Mouse (Mus musculus) c-Kit-negative CD71-positive TER-119-positive erythroid progenitor cells, embryonic 14.5 days (primary cell): ENCODE measurements around the gene Snx10.

Experiments used
- DNase-seq: peaks from one replicate; pipeline ENCODE4 v3.0.0-alpha.2; 2013; ENCODE audit warnings: low read depth, low spot score

Snx10 gene

DNA sequence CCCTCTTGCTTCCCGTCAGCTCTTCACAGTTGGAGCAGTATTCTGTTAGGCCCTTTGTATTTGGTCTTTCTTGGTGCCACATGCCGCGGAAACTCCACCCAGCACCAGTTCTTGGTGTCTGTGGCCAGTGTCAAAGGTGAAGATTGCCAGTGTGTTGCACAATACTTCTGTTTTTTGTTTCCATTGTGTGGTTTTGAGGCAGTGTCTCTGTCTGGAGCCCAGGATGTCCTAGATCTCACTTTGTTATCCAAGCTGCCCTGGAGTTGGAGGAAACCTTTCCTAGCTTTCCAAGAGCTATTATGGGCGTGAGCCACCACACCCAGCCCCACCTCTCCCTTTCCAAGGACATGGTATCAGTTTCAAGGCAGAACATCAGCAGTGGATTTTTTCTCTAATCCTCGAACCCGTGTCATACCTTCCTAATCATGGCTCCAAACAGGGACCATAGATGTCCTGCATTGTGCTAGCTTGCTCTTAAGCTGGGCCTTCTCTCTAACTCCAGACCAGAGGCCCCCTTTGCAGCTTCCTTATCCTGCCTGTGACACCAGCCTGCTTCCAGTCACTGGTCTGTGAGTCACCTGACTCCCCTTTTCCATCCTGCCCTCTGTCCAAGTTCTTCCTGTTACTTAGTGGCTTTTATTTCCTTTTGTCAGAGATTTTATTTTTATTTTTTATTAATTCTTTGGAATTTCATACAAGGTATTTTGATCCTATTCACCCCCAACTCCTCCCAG, 9.9 kb downstream of the Snx10 start:
- DNase-seq = no peak

GRCm38 (mm10) chr6:51535571-51535970, 11.9 kb downstream of the Snx10 start:
- no peak for DNase-seq

DNA sequence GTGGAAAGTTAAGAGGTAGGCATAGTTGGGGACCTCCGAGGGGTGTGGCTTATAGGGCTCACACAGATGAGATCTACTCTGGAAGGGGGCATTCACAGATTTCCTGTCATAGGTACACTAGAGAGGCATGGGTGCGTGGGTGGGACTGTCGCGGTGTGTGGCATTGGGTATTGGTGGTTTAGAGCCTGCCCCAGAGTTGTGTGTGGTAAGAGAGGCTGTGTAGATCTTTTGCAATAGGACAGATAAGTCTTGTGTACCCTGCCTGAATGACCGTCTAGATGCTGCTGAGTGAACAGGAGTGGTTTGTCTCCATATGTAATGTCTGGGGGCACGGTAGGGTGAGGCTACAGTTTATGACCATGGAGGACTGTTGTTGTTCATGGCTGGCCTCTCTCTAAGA, 16.8 kb downstream of the Snx10 start:
- no peak for DNase-seq

DNA sequence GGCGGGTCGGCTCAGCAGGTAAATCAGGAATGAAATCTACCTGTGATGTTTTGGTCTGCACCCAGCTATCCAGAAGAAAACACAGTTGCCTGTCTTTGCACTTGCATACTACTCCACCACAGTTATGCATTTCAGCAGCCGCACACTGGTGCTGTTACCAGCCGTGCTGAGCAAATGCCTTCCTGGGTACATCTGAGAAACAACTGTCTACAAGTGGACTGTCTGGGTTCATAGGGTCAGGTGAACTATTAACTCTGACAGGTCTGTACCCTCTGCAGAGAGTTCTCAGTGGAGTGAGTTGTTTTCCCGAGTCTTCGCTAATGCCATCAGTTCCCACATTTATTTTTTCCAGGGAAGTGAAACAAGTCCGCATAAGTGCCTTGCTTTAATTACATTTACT, 17.7 kb downstream of the Snx10 start:
- DNase-seq = no peak

GRCm38 (mm10) chr6:51542147-51542546, 18.4 kb downstream of the Snx10 start:
- no peak for DNase-seq

DNA sequence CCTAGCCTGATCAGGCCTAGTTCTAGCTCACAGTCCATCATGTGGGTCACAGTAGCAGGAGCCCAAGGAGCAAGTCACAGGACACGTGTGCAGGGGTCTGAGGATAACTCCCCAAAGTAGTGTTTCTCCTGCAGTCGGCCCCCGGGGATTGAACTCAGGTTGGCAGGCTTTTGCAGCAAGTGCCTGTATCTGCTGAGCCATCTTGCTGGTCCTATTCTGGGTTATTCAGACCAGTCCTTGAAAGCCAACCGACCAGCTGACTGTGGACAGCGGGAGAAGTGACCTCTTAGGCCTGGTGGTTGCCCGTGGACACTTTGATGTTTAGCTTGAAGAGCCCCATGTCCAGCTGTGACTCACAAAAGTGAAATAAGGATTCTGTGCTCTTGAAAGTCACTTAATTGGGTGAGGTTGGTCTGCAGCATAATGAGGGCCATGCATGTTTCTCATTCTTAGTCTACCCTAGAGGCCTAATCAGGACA, 20.0 kb downstream of the Snx10 start:
- DNase-seq = no peak

GRCm38 (mm10) chr6:51544118-51544681, 20.5 kb downstream of the Snx10 start:
- DNase-seq = no peak

- DNase-seq = no peak
These were observed 21.6 kb downstream of the Snx10 start for GRCm38 (mm10) chr6:51545219-51545859.

DNA sequence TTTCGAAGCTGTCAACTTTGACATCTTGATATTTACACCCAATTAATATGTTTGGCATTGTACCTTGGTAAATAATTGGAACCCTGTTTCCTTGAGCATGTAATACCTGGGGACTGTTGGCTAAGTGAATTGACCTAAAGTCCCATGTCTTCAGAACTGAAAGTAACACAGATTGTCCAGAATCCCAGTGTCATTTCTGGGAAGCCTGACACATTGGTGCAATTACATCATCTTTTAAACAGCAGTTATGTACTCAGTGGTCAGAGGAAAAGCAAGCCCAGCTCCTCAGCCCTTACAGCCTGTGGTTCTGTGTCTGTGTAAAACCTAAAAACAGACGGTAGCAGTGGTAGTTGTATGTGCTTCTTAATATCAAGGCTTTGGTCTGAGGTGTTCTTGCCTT, 22.4 kb downstream of the Snx10 start:
- no peak for DNase-seq

DNA sequence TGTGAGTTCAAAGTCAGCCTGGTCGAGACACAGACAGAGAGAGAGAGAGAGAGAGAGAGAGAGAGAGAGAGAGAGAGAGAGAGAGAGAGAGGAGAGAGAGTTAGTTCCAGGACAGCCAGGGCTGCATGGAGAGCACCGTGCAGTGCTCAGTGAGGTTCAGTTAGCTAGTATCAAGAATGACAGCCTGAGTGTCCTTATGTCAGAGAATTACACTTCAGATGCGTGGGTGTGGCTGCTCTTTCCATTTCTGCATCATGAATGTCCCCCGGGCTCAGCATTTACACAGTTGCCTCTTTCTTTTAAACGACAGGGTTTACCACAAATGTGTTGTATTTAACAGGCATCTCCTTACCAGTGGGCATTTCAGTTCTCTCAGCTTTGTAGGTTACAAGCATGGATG, 25.1 kb downstream of the Snx10 start:
- no peak for DNase-seq

DNA sequence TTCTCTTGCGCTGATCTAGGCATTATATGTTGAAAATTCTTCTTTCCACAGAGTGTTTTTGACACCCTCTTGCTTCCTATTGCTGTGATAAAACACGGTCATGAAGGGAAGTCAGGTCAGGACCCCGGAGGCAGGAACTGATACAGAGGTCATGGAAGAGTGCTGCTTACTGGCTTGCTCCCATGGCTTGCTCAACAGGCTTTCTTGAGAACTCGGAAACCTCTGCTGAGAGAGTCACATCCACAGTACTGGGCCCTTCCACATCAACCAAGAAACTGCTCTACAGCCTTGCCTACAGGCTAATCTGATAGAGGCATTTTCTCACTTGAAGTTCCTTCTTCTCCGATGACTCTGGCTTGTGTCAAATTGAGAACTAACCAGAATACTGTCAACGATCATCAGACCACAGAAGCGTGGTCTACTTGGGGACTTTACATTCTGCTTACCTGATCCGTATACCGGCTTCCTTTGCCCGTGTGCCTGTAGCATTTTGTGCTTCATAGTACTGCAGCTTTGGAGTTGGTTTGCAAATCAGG, 27.6 kb downstream of the Snx10 start:
- DNase-seq = no peak

- no peak for DNase-seq
These were observed 32.9 kb downstream of the Snx10 start for GRCm38 (mm10) chr6:51556562-51556961.

DNA sequence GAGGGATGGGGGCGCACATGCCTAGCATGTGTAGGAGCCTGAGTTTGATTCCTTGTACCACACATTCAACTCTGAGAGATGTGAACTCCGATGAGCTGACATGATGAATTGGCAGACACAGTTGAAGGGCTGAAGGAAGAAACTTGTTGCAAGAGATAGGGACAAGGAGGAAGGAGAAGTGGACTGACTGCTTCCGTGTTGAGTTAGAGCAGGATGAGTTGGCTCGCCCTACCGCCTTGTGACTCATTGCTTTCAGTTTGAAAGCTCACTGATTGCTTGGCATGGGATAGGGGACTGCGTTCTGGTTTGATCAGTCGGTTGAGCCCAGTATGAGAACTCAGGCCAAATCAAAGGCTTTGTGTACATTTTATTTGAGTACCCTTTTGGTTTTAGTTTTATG, 34.6 kb downstream of the Snx10 start:
- DNase-seq = no peak

- DNase-seq = no peak
These were observed 43.3 kb downstream of the Snx10 start for GRCm38 (mm10) chr6:51566771-51567680.

- DNase-seq = no peak
These were observed 45.4 kb downstream of the Snx10 start for GRCm38 (mm10) chr6:51569086-51569485.

DNA sequence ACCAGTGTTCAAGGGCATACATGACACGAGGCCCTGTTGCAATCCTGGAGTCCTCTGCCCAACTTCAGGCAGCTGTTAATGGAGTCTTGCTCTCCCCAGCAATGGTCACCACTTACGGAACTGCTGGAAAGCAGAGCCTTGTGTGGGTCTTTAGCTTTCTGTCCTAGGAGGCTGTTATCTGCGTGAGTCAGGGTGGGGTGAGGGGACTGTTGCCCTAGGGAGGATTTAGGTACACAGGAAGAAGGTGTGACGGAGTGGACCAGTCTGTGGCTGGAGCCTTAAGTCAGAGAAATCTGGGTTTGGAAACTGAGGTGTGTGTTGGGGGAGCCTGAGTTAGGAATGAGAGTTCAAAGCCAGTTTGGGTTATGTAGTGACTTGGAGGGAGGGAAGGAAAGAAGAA, 49.4 kb downstream of the Snx10 start:
- no peak for DNase-seq

- DNase-seq = no peak
These were observed 50.4 kb downstream of the Snx10 start for GRCm38 (mm10) chr6:51574132-51574531.

- no peak for DNase-seq
These were observed 54.7 kb downstream of the Snx10 start for GRCm38 (mm10) chr6:51578415-51578814.

DNA sequence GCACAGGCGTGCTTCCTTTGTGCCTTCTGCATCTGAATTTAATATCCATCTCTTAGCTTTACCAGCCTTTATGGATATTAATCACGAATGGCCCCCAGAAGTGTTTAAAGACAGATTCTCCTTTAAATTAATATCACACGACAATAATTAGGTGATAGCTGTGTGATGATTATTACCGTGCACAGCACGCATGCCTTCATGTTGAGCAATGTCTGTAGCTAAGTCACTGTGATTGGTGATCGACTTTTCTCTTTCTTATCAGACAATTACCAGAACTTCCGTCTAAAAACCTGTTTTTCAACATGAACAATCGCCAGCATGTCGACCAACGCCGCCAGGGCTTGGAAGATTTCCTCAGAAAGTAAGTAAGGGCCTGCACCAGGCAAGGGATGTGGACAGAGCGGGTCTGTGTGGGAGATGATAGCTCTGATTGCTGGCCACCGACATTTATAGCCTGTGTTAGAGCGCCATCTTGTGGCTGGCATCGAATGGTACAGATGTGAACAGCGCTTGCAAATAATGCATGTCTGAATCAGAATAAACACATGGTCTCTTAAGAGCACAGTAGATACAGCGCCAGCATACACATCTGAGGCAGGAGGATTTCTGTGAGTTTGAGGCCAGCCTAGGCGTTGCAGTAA, 56.5 kb downstream of the Snx10 start:
- DNase-seq = peak; percentile 40

DNA sequence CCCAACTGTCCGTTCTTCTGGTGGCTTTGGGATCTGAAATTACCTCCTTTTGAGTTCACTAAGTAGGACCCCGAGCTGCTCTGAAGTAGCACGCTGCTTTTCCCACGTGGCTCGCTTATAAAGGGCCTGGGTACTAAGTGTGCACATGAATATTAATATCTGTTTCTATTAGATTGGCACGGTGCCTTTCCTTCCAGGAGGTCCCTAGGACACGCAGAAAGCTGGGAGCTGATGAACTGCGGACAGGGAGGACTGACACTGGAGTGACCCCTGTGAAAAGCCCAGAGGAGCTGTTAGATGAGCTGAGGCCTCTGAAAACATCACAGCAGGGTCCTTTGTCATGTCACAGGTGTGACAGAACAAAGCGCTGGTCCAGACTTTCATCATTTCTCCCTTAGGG, 57.7 kb downstream of the Snx10 start:
- no peak for DNase-seq

- no peak for DNase-seq
These were observed 58.4 kb downstream of the Snx10 start for GRCm38 (mm10) chr6:51582051-51582450.
